Mouse (Mus musculus) urinary bladder, adult 18-20 months (tissue): ENCODE data around the gene H1foo.

ENCODE experiments used
- DNase-seq, 2 experiments: peaks; one replicate each; pipeline ENCODE4 v3.0.0; 2022; ENCODE audit warnings: low spot score in 2 of 2, mixed read lengths in 2 of 2

Gene H1foo

DNA sequence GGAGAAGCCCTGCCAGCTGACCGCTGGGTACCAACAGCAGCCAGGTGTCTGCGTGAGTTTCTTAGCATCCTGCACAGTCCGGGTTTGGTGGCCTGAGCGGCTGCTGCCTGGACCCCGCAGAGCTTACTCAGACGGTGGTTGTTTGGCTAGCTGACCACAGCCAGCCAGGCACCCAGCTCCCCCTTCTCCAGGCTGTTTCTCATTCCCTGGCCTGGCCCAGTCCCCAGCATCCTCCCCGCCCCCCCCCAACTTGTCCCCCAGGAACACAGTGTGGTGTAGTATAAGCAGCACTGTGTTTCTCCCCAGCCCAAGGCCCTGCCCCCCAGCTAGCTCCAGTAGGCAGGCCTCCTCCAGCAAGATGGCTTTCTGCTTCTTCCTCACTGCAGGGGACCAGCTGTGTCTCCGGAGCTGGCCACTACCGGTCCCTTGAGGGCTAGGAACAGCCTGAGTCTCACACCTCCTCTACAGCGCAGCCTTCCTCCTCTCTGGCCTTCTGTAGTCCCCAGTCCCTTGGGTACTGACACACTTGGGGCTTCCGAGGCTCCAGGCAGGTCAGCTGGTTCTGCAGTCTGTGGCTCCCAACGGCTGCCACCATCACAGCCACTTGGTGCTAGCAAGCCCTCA lies 41.8 kb downstream of the H1foo start:
- DNase-seq: no peak

DNA sequence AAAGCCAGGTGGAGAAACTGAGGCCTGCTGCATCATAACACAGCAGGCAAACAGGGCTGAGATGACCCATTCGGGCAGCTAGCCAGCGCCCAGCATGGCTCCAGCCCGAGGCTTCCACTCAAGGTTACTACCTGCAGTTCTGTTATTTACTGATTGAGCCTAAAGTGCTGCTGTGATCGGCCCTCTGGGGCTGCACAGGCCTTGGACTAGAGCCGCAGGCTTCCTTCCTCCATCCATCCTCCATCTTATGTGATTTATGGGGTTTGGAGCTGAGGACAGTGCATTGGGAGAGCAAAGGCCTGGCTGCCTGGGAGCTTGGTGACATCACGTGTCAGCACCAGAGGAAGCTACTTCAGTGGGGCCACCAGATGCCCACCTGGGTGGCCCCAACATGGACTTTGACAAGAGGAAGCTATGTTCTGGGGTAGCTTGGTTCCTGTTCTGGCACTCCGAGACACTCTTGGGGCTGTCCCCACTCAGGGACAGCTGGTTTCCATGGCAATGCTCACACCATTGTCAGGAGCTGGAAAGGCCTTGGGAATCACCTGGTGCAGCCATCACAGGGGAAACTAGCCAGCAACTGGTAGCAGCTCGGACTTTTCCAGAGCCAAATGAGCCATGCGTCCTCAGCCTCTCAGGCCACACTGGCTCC lies 42.5 kb downstream of the H1foo start:
- DNase-seq: no peak

DNA sequence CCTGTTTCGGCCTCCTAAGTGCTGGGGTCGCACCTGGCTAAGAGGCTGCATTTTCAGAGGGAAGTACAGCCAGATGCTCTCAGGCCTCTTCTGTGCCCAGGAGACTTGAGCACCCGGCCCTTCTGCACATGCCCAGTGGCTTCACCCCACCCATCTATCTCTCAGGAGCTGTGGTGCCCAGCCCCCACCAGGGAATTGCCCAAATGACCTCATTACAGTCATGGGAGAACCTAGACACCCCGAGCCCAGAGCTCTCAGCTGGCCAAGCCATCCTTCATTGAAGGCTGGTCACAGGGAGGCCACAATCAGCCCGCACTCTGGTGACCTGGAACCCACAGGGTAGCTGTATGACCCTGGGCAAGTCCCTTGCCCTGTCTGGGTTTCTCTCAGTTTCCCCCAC lies 44.3 kb downstream of the H1foo start:
- no peak for DNase-seq

DNA sequence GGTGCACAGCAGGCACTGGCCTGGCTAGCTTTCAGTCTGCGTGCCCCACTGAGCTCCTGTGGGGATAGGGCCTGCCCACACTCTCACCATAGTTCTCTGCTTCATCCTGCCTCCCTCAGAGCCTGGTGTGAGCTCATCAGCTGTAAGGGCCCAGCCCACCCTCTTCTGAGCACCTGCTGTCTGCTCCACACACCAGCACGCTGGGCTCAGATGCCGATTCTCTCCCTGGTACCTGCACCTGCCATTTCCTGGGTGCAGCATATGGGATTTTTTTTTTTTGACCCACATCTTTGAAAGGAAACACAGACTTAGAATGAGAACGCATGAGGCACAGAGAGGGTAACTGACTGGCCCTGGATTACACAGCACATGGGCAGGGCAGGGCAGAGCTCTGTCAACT lies 44.9 kb downstream of the H1foo start:
- no peak for DNase-seq

DNA sequence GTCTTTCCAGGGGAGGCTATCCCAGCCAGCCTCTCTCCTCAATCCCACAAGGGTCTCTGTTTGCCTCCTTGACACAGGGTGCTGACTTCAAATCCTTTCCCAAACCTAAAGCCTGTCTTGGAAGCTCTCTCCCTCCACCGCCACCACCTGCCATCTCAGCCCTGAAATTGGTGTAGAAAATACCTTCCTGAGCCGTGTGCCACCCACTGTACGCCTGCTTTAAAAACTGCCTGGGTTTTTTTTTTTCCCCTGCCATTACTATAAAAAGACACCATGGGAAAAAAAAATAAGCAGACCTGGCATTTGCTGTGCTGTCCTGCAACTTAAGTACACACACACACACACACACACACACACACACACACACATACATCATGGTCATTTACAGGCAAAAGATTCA lies 45.3 kb downstream of the H1foo start:
- DNase-seq: no peak

DNA sequence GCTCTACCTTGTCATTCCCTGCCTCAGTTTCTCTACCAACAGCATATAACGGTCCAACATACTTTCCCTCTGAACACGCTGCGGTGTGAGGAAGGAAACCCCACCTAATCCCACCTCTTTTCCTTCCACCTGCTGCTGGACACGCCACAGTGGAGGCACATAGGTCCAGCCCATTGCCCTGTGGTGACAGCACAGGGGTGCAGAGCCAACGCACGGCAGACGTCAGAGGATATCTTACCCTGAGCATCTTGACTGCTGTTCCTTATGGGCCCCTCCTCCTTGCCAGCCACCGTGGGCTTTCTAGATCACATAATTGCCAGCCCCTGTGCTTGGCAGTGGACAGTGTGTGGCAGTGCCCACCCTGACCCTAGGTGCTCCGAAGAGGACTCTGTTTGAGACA lies 45.7 kb downstream of the H1foo start:
- no peak for DNase-seq

DNA sequence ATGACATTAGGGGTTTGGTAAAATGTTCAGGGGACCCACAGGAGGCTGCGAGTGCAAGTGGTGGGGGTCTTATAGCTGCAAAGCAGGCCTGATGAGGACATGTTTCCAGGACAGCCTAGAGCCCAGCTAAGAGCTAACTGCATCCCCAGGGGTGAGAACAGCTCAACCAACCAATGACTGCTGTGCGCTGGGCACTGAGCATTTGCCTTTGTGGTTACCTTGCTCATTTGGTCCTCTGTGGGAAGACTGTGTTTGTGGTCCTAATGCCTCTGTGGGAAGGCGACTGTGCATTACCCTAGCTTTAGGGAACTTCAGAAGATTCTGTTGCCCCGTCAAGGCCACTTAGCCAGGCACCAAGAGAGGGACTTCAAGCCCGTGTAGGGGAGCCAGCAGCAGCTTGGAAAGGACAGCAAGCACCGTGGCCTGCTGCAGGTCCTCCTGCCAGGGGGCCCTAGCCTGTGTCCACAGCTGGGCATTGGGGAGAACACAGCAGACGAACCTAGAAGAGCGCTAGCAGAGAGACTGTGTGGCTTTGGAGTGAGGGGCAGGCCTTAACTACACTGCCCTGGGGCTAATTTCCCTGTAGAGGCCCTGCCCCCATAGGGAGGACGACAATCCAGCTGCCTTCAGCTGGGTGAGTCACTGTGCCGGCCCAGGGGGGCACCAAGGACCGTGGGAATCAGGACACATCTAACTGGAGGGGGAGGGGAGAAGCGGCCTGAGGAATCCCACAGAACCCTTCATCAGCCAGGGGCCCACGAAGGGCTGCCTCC lies 46.6 kb downstream of the H1foo start:
- DNase-seq: no peak

DNA sequence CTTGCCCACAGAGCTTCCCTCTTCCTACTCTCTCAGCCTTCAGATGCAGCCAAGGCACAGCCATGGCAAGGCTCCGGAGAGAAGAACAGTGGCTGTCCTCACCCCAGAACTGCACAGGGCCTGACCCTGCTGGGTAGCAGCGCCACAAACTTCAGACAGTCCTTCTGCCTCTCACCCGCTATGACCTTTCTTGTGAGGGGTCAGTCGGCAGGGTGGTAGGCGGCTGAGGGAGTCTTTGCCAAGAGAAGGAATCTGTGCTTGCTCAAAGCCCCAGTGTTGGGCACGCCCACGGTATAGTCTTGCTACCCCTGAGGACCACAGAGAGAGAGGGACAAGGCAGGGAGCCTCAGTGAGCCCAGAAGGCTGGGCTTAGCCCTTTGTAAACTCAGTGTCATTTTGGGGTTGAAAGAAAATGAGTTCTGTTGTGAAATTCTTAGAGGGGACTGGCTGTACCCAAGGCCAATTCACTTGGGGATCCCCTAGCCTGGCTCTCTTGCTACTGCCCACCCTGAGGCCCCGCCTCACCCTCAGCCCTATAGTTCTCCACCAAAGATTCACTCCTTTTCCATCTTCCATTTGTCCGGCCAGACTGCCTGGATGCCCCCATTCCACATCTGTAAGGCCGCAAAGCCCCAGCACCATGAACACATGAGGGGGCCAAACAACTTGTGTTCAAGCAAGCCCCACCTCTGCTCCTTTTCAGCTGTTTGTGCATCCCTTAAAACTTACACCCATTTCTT lies 47.3 kb downstream of the H1foo start:
- no peak for DNase-seq

DNA sequence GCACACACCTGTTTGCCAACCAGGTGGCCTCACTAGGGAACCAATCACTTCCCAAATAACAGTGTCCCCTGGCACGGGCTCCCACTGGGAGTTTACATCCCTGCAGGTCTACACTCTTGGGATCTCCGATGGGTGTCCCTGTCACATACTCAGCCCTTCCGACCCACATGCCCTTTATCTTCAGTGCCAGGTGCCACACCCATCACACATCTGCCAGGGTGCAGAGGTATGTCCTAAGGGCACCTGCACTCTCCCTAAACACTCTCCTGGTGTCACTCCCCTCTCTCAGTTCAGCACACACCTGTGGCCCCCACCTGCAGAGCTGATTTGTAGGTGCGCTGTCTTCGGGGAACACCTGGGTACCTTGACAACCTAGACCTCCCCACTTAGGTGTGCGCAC lies 48.2 kb downstream of the H1foo start:
- DNase-seq: no peak

DNA sequence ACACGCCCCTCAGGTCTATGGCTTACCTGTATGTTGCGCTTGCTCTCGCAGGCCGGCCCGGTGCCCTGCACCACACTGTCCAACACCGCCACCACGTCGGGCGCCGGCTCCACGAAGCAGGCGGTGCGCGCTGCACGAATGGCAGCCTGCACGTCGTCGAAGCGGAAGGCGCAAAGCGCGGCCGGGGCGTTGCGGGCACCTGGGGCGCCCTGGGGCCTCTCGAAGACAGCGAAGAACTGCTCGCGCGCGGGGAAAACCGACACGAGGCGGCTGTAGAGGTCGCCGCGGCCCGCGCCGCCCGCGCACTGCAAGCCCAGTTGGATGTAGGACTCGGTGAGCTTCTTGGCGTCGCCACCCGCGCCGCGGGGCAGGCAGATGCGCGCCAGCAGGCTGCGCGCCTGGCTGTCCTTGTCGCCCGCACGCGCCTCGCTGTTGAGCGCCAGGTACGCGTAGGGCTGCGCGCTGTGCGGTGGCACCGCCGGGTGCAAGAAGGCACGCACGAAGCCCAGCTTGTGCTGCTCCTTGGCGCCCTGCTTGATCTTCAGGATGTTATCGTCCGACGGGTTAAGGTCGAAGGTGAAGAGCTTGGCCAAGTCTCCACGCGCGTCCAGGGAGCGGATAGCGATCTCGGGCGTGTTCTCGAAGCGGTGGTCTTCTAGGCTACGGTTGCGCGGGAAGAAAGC lies 48.9 kb downstream of the H1foo start:
- peak in 1 of 2 experiments; percentile 38 for DNase-seq

DNA sequence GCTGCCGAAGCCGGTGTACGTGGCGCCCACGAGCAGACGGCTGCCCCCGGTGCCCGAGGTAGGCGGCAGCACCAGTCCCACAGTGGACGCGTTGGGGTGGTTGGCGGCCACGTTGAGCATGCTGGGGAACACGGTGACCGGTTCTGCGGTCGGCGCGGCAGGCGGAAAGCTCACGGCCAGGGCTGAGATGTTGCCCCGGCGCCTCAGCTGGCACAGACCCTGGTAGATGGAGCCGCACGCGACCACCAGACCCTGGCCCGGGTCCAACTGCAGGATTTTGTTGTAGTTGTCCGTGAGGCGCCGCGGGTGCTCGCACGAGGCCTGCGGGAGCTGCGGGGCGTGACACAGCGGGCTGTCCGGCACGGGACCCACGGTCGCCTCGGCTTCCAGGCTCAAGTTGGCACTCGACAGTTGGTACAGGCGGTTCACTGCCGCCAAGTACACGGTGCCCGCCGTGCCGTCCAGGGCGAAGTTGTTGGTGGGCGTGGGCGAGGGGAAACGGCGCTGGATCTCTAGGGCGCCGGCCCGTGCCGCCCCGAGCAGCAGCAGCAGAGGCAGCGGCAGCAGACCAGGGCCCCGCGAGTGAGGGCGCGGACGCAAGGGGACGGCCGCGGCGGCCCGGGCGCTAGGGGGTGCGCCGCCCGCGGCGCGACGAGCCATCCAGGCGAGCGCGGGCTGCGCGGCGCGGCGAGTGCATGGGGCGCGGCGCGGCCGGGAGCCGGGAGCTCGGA lies 49.6 kb downstream of the H1foo start:
- DNase-seq: peak in 1 of 2 experiments; percentile 41

DNA sequence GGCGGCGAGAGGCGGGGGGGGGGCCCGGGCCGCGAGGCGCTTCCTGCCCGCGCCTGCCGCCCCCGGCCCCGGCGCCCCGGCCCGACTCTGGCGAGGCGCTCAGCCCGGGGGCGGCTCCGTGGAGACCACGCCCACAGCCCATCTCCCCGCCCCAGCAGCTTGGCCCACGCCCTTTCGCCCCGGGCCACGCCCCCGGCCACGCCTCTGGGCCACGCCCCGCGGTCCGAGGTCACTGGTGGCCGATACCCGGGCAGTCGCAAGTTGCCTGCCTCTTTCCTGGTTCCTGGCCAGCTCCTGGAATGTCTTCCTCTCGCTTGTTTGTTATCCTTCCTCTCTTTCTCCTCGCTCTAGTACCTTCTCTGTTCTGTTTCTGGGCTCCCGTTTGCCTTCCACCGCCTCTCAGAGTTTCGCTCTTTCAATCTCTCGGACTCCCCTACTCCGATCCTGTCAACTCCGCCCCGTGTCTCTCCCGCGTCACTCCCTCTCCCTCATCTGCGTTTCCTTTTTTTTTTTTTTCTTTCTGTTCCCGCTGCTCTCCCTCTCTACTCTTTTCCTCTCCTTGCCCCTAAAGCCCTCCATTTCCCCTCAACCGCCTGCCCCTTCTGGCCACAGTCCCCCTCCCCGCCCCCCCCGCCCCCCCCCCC lies 50.3 kb downstream of the H1foo start, which contains the start of gene Plxnd1:
Gene Plxnd1, minus strand, starts transcription at position 129 of the 644 bp plus-strand sequence.
- DNase-seq: peak; percentile 86 to 95

DNA sequence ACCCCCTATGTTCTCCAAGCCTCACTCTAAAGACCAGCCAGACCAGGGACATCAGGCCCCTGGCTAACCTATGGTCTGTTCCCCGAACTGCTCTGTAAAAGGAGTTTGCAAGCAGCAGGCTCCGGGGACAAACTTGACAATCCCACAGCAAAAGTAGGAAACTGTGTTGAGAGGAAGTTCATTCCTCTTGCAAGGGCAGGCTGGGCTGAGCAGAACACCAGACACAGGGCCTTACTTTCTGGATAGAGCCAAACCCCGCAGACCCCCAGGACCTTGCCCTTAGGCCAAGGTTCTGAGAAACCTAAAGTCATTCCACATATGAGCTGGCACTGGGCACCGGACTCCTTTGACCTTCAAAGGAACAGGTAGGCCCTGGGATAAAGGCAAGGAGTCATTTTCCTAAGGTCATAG lies 50.8 kb downstream of the H1foo start:
- DNase-seq: no peak

DNA sequence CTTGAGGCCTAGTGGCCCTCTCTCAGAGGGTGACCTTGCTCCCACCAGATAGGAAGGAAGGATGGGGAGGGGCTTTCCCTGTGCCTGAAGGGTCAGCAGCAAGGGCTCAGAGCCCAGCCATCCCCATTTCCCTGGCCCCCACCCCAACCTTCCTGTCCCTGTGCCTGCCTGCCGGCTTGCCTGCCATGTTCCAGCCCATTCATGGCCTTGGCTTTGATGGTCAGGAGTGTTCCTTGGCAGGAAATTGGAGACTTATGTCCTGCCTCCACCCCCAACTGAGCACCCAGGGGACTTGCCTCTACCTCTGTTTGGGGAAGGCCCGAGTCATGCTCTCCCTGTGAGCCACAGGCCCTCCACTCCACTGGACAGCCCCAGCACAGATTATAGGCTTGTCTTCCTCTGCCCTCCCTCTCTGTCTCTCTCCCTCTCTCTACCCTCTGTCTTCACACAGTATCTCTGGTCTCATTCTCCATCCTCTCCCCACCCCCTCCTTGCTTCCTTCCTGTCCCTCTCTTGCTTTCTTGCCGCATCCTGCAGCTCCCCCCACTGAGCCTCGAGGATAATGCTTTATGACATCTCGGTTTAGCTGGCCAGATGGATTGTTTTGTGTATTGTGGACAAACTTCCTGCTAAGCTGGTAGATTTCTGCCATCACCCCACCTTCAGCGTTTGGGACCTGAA lies 51.6 kb downstream of the H1foo start:
- no peak for DNase-seq

DNA sequence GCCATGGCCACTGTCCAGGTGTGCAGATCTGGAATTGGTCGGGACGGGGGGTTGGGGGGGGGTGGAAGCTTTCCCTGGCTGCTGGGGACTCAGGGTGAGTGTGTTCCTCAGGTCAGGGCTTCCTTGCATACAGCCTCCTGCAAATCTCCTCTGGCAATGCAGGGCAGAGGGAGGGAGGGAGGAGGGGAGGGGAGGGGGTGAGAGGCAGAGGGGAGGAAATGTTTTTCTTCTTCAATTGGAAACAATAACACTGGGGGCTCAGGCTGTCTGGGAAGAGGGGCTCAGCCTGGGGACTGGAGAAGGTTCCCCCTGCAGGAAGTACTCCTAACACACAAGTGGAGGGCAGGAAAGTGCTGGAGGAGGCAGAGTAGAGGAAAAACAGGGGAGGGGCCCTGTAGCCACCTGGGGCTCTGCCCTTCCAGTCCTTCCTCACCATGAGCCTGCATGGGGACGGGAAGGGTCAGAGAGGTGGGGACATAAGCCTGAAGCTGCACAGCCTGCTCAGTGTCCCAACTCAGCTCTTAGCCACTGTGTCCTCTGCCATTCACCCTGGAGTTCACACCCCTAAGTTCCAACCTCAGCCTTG lies 53.1 kb downstream of the H1foo start:
- no peak for DNase-seq

DNA sequence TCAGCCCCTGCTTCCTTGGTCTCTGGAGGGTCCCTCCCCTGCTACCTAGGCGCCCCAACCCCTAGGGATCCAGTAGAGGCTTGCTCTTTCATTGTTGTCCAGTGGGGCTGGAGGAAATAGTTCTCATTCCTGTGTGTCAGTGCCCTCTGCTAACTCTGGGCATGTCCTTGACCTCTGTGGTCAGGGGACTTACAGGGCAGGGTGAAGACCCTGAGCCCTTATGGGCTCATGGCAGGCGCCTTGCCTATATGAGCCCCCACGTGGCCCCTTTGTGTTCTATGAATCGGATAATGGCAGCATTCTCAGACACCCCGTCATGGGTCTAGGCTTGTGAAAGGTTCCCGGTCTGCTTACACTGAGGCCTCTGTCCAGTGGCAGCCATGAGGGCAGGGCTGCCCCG lies 54.0 kb downstream of the H1foo start:
- DNase-seq: no peak

DNA sequence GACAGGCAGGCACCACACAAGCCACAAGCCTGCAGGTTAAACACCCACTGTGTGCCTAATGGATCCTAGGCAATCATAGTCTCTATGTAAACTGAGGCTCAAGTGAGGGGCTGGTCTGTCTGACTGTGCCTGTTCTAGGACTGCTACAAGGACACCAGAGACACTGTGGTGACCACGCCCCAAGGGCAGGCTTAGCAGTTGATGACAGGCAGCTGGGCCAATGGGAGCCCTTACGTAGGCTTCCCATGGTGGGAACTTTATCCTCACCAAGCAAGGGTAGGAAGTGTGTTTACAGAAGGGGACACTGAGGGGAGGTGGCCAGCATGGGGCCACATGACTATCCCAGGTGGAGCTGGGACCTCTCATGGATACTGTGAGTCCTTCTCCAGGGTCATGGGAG lies 54.5 kb downstream of the H1foo start:
- no peak for DNase-seq
